Mouse (Mus musculus): ENCODE measurements around the gene Ndufb5. TPM values are rescaled to one million over a fixed set of nuclear protein-coding genes. Genes with fewer than 3 reads are reported as not detected.

Gene Ndufb5
- 236 and 278 TPM in 2 replicates for polyA plus RNA-seq (2012; rRNA removed)

GRCm38 (mm10) chr3:32736244-32737171, at the start of gene Ndufb5:
TSS of gene Ndufb5 (plus strand) at chr3:32736990.

GRCm38 (mm10) chr3:32705647-32706348, 31.0 kb upstream of the Ndufb5 start, which contains the start of gene Actl6a:
TSS of gene Actl6a (plus strand) at chr3:32706298.

GRCm38 (mm10) chr3:32737172-32737655, 424 bp downstream of the Ndufb5 start, which contains the start of gene Mrpl47:
TSS of gene Mrpl47 (minus strand) at chr3:32737605.

Other genes starting within 250 kb of the Ndufb5 start
- 0.05 TPM in 1 of 2 replicates, not detected in the other for gene Kcnmb3, start 244.8 kb upstream of the Ndufb5 start, polyA plus RNA-seq (2012; rRNA removed)
- gene Zfp639, start 226.7 kb upstream of the Ndufb5 start, polyA plus RNA-seq (2012; rRNA removed) = 58.6 and 64.5 TPM in 2 replicates
- gene Mfn1, start 207.5 kb upstream of the Ndufb5 start, polyA plus RNA-seq (2012; rRNA removed) = 87.9 and 98.8 TPM in 2 replicates
- 103 and 112 TPM in 2 replicates for gene Gnb4, start 120.4 kb upstream of the Ndufb5 start, polyA plus RNA-seq (2012; rRNA removed)
- 32.1 and 32.6 TPM in 2 replicates for gene Actl6a, start 30.7 kb upstream of the Ndufb5 start, polyA plus RNA-seq (2012; rRNA removed)
- 15.3 and 17.6 TPM in 2 replicates for gene Mrpl47, start 615 bp downstream of the Ndufb5 start, polyA plus RNA-seq (2012; rRNA removed)
- 7.0 and 7.2 TPM in 2 replicates for gene Usp13, start 80.6 kb downstream of the Ndufb5 start, polyA plus RNA-seq (2012; rRNA removed)